Mouse (Mus musculus) gastrocnemius, postnatal 10 days (tissue): ENCODE results near the gene Mroh8. TPM values are rescaled to one million over a fixed set of nuclear protein-coding genes. Genes with fewer than 3 reads are reported as not detected.
"Not testable (repeated sequence)": the region's sequence is repeated elsewhere in the genome, so short reads cannot be mapped to it uniquely, and the experiment has no call there.

Experiments used
- DNase-seq: peaks from one replicate; pipeline ENCODE4 v3.0.0; 2021; ENCODE audit warnings: mixed read lengths
- total RNA-seq, 2 experiments: library from RNA; stranded (reverse); gene quantifications; 2 replicates each; pipeline ENCODE4 v1.2.3; 2021

The Mroh8 gene
- total RNA-seq, 2 experiments from 2014 or later, result 0.18 to 0.47 TPM

DNA sequence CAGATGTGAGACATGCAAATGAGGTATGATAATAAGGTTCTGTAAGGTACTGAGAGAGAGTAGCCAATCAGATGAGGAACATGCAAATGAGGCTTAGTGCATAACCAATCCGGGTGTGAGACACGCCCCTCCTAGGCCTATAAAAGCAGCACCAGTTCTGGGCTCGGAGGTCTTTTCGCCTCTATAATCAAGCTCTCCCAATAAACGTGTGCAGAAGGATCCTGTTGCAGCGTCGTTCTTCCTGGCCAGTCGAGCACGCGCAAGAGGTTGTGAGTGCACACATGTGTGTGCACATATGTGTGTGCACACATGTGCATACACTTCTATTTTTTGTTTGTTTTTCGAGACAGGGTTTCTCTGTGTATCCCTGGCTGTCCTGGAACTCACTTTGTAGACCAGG lies 80.9 kb downstream of the Mroh8 start:
- not testable (repeated sequence) for DNase-seq

DNA sequence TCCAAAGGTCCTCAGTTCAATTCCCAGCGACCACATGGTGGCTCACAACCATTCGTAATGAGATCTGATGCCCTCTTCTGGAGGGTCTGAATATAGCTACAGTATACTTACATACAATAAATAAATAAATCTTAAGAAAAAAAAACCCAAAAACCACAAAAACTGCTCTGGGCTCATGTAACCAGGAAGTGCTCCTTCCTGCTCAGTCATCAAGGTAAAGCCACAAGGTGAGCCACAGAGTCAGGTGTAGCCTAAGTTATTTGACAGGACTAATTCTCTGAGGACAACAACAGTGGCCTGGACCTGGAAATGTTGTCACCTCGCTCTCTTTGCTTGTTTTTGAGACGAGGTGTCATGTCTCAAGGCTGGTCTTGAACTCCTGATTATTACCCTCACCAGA lies 88.7 kb downstream of the Mroh8 start:
- DNase-seq, result no peak

GRCm38 (mm10) chr2:157187223-157187622 lies 92.1 kb downstream of the Mroh8 start:
- no peak for DNase-seq

GRCm38 (mm10) chr2:157186504-157186903 lies 92.8 kb downstream of the Mroh8 start:
- DNase-seq, result no peak

DNA sequence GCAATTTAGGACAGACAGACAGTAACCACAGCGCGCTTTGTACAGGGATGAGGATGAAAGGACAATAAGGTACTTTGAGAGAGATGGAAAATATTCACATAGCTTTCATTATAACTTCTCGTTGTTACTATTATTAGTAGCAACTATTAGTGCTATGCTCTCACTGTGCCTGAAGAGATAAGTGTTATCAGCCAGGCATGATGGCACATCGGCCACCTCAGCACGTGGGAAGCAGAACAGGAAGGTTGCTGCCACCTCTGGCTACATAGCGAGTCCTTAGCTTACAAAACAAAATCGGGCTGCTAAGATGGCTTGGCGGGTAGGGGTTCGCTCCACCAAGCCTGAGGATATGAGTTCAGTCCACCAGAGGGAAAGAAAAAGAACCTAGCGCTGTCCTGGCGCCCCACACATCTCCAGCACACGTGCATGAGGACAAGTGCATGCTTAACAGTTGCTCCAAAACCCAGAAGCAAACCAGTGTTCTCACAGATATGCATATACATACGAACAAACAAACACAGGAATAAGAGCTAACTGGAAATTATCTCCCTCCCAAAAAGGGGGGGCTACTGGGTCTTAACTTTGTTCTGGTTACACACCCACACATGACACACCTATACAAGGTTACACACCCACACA lies 94.2 kb downstream of the Mroh8 start:
- DNase-seq, result no peak

- DNase-seq, result no peak
Observed at GRCm38 (mm10) chr2:157178167-157178566, 101.2 kb downstream of the Mroh8 start.

DNA sequence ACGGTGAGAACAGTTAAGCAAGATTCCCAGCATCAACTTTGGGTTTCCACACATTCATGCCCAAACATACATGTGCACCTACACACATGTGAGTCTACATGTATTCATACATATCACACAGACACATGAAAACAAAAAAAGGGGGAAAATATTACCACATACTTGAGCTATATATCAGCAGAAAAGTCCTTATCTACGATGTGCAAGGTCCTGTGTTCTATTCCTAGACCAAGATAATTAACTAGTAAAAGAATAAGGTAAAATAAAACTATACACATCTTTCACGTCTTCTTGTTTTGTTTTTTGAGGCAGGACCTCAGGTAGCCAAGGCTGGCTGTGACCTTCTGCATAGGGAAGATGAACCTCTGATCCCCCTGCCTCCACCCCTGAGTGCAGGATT lies 103.1 kb downstream of the Mroh8 start:
- no peak for DNase-seq

- DNase-seq, result no peak
Observed at GRCm38 (mm10) chr2:157174416-157174815, 104.9 kb downstream of the Mroh8 start.

DNA sequence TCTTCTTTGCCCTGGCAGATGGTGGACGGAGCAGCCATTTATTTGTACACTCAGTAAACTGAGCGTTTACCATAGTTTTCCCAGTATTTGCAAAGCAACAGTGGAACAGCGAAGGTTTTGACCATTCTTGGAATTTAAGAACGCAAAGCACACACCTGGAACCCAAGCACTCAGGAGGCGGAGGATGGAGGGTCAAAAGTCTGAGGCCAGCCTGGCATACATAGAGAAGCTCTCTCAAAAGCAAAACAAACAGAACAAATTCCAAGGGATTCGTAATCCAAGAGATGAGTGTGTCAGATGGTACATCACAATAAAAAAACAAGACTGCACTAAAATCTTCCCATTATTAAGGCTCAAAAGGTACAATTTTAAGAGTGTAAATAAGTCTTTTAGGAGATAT lies 105.8 kb downstream of the Mroh8 start:
- no peak for DNase-seq

- DNase-seq, result no peak
Observed at GRCm38 (mm10) chr2:157172984-157173383, 106.4 kb downstream of the Mroh8 start.

DNA sequence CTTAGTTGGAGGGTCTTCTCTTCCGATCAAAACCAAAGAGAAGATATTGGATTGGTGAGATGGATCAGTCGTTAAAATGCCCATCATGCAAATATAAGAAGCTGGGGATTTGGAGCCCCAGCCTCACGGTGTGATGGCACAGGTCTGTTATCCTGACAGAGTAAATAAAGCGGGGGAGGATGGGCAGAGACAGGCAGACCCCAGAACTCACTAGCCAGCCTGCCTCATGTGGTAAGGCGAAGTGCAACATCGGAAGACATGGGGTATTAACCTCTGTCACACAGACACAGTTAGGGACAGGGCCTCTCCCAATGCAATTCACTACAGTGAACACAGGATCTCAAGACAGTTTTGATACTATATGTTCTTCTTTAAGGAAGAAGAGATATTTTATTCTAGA lies 108.7 kb downstream of the Mroh8 start:
- DNase-seq, result no peak

GRCm38 (mm10) chr2:157170166-157170565 lies 109.2 kb downstream of the Mroh8 start:
- no peak for DNase-seq

- no peak for DNase-seq
Observed at GRCm38 (mm10) chr2:157166371-157167080, 112.8 kb downstream of the Mroh8 start.

- DNase-seq, result not testable (repeated sequence)
Observed at GRCm38 (mm10) chr2:157165312-157166224, 113.8 kb downstream of the Mroh8 start.

GRCm38 (mm10) chr2:157164101-157164500 lies 115.2 kb downstream of the Mroh8 start:
- no peak for DNase-seq

Other genes with a start within 250 kb of the Mroh8 start
- 10 to 100 TPM; 15.4 to 20.3 TPM for gene Soga1, start 200.3 kb downstream of the Mroh8 start, total RNA-seq
- gene Tldc2, start 192.5 kb downstream of the Mroh8 start, total RNA-seq, result not detected
- 10 to 100 TPM; 15.9 to 20.2 TPM for gene Samhd1, start 144.3 kb downstream of the Mroh8 start, total RNA-seq
- 1 to 10 TPM; 5.7 to 6.9 TPM for gene Rbl1, start 75.0 kb downstream of the Mroh8 start, total RNA-seq
- gene Rpn2, start 532 bp downstream of the Mroh8 start, total RNA-seq, result 100 to 1,000 TPM in 1 of 2 experiments, 10 to 100 TPM in 1; 97.2 to 114 TPM
- not detected for gene Ghrh, start 68.0 kb upstream of the Mroh8 start, total RNA-seq
- 10 to 100 TPM; 30.1 to 32.2 TPM for gene Manbal, start 88.0 kb upstream of the Mroh8 start, total RNA-seq
- 10 to 100 TPM in 1 of 2 experiments, 1 to 10 TPM in 1; 6.8 to 11.2 TPM for gene Src, start 138.9 kb upstream of the Mroh8 start, total RNA-seq